Mouse (Mus musculus): ENCODE results near the gene Mgat5b. TPM values are rescaled to one million over a fixed set of nuclear protein-coding genes. Genes with fewer than 3 reads are reported as not detected.

Gene Mgat5b
- polyA plus RNA-seq, 3 experiments from 2014 or later = not detected

- no peak for ATAC-seq
These were observed 63.9 kb downstream of the Mgat5b start for GRCm38 (mm10) chr11:116982543-116982942.

DNA sequence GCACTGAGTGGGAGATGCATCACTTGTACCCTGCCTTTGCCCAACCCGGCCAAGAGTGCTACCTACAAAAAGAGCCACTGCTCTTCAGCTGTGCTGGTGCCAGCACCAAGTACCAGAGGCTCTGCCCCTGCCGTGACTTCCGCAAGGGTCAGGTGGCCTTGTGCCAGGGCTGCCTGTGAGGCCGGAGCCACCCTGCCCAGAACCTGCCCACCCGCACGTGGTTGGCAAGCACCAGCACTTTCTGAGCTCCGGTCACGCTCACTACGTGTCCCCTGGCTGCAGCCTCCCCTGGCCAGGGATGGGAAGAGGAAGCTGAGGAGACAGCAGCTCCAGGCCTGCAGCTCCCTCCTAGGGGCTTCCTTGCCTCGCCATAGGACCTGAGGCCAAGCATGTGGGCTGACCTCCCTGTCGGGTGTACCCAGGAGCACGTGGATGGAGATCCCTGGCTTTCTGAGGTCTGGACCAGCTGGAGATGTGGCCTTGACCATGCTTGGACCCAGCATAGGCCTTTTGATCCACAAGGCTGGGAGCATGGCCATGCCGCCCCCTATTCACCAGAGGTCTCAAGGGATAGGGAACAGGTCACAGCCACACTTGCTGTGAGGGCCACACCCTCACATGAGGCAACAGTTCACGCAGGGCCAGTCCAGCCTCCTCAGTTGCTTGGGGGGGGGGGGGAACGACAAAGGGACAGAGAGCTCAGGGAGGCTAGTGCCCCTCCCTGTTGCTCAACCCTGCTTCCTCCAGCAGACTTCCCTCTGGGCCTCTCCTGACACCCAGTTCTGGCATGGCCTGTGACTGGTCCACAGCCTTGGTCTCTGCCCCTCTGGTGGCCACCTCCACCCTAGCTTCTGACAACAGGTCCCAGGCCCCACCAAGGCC lies 67.1 kb downstream of the Mgat5b start:
- ATAC-seq = no peak

- ATAC-seq = no peak
These were observed 69.5 kb downstream of the Mgat5b start for GRCm38 (mm10) chr11:116988131-116988530.

DNA sequence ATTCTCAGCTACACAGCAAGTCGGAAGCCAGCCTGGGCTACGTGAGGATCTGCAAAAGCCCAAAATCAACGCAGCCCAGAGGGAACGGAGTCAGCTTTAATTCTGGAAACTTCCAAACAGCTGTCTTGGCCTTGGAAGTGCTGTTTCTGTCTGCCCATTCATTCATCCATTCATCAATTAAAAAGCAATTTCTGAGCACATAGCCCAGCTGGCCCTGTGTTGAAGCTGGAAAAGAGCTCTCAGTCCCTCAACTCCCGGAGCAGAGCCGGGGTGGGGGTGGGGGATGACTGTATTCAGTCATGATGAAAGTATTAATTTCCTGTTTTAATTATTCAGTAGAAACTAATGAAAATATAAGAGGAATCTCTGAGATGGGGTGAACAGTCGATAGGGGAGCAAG lies 71.6 kb downstream of the Mgat5b start:
- no peak for ATAC-seq

DNA sequence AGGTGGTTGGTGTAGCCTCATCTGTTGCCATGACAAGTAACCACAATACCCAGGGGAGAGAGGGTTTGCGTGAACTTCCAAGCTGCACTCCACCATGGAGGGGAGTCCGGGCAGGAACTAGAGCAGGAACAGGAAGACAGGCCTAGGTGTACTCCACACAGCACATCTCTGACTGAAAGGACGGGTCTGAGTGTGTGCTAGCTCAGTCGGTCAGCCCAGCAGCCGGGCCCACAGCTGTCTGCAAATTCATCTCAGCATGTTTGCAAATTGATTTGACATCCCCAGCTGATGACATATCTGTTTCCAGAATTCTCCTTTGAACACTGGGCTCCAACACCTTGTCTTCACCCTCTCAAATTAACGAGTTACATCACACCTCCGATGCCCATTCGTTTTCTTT lies 72.7 kb downstream of the Mgat5b start:
- ATAC-seq = no peak

DNA sequence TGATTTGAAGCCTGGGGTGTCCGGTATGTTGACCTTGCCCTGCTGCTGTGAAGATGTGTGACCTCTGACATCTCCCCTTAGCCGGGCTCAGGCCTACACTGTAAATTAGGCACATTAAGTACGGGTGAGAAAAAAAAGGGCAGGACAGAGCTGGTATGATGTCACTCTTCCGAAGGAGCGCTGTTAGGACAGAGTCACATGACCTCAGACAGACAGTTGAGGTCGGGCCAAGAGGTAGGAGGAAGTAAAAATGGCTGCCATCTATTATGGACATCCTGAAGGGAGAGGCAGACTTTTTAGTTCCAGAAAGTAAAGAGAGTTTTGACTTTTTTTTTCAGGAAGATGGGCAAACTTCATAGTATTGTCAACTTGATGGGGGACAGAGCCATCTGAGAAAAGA lies 73.3 kb downstream of the Mgat5b start:
- ATAC-seq = no peak

GRCm38 (mm10) chr11:116994095-116994582 lies 75.5 kb downstream of the Mgat5b start:
- ATAC-seq = no peak

- no peak for ATAC-seq
These were observed 78.3 kb downstream of the Mgat5b start for GRCm38 (mm10) chr11:116996976-116997375.

- no peak for ATAC-seq
These were observed 80.3 kb downstream of the Mgat5b start for GRCm38 (mm10) chr11:116998935-116999334.

GRCm38 (mm10) chr11:117000219-117000618 lies 81.6 kb downstream of the Mgat5b start:
- no peak for ATAC-seq

DNA sequence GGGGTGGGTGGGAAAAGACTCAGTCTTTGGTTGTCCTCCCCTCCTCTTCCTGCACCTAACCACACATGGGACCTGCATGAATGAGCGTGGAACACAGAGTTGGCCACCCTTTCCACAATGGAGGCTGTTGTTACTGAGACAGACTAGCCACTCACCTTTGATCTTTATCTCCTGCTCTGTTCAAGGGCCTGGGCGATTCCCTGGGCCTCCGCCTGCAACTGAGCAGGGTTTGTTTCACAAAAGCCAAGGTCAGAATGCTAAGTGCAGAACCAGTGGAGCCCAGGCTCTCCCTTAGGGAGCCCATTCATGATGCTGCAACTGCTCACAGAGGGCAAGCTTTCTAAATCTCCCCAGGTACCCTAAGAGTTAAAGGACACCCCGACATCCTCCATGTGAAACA lies 83.1 kb downstream of the Mgat5b start:
- no peak for ATAC-seq

DNA sequence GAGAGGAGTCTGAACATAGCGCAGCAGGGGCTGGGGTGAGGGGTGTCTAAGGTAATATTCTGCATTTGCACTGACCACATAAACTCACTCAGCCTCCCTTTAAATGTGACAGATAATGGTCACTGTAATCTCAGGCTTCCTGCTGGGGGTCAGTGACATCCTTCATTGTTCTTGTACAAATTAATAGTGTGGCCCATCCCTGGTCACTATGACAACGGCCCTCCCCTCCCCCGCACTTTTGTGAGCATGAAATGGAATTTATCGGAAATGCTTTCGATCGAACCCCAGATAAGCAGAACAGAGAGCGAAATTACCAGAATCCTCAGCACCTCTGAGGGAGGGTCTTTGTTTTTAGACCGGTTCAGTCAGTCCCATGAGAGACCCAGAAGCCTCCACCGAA lies 84.8 kb downstream of the Mgat5b start:
- ATAC-seq = no peak

- no peak for ATAC-seq
These were observed 85.6 kb downstream of the Mgat5b start for GRCm38 (mm10) chr11:117004277-117004676.

DNA sequence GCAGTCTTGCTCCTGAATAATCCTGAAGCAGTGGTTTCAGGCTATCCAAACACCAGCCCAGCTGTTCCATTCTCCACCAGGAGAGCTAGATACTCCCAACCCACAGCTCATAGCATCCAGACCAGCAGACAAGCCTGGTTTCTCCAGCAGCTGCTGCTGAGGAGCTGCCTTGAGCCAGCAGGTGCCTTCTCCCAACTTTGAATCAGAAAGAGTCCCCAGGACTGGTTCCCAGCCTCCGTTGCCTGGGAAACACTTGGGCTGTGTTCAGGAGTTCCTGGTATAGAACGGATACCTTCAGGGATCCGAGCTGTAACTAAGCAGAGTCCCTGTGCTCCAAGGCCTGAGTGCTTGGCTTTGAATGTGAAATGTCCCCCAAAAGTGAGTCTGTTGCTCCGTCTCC lies 98.8 kb downstream of the Mgat5b start:
- ATAC-seq = no peak

DNA sequence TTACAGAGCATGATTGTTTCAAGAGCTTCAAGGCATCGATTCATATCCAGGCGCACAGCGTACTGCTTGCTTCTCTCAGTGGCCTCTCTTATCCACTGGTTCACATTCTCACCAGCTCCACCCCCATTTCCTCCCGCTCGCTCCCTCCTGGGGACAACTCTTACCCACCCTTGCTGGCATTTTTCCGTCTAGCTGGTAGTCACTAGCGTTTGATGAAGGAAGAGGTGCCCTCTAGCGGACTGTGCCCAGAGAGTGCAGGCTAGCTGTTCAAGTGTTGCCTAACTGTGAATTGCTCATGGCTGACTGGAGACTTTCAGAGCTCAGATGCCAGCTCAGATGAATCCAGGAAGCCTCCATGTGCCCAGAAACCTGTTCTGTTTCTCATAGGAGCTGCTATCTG lies 99.7 kb downstream of the Mgat5b start:
- no peak for ATAC-seq

DNA sequence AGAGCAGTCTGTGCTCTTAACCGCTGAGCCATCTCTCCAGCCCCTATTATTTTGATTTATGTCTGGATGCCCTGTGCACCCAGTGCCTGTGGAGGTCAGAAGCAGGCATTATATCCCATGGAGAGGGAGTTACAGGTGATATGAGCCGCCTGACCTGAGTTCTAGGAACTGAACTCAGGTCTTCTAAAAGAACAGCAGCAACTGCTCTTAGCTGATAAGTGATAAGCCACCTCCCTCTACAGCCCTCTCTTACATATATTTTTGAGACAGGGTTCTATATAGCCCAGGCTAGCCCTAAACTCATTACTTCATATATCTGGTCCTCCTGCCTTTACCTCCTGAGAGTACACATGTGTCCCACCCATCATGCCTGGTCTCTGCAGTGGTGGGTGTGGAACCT lies 102.4 kb downstream of the Mgat5b start:
- ATAC-seq = no peak

GRCm38 (mm10) chr11:117023537-117023936 lies 104.9 kb downstream of the Mgat5b start:
- no peak for ATAC-seq

DNA sequence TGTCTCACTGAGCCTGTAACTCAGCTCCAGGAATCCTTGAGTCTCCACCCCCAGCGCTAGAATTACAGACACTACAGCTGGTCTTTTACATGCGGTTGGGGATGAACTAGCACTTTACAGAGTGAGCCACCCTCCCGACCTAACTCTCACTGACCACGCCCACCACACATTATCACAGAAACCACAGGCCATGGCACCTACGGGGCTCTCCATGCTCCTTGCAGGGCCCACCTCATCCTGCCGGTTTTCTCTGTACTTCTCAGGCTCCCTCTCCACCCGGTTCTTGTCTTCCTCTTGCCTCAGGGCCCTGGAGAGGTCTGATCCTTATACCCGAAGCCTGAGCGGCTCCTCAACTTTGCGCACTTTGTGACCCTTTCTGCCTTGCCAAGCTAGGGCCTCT lies 109.0 kb downstream of the Mgat5b start:
- no peak for ATAC-seq

- no peak for ATAC-seq
These were observed 110.4 kb downstream of the Mgat5b start for GRCm38 (mm10) chr11:117028861-117029568.

DNA sequence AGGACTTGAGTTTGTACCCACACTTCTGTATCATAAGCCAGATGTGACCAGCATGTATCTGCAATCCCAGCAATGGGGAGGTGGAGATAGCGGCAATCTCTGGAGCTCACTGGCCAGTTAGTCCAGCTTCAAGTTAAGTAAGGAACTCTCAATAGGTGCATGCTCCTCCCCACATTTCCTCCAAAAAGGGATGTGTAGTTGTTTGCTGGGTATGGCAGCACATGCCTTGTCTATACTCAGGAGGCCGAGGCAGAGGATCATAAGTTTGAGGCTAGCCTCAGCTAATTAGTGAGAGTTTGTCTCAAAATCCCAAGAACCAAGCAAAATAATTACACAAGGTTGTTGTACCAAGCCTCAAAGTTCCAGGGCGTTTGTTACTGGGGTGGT lies 110.9 kb downstream of the Mgat5b start:
- no peak for ATAC-seq

DNA sequence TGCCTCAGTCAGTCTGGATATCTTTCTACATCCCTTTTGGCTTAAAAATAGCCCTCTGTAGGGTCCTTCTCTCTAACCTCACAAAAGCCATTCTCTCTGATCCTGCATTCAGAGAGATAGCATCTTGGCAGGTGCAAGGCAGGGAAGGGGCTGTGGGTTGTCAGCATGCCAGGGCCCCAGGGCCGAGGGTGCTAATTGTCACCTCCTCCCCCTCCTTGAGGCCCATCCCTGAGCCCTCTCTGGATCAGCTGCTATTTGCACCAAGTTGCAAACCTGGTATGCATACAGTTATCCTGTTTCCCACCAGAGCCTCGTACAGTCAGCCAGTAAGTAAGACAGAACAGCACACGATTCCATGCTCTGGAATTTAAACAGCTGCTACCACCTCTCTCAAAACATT lies 111.4 kb downstream of the Mgat5b start:
- no peak for ATAC-seq

DNA sequence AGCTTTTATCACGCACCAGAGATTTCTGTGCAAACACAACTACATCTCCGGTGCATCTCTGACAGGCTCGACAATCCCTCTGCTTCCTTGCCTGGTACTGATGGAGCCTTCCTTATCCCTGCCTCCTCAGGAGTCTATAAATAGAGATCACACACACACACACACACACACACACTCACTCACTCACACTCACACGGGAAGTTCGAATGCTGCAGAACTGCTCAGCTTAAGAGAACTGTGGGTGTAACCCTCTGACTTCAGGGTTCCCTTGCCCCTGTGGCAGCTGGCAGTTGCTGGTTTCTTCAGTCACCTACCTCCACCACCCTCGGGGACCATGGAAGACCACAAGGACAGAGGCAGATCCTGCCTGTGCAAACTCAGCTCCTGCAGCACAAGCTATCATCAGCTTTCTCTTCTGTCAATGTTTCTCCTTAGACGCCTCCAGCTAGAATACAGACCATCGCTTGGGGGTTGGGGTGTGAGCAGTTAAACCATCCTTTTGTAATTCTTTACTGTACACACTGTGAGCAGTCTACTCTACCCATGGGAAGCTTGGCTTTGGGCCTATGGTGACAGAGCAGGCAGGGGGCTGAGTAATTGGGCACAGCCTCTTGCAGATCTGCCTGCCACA lies 111.9 kb downstream of the Mgat5b start:
- no peak for ATAC-seq

GRCm38 (mm10) chr11:117031249-117031648 lies 112.6 kb downstream of the Mgat5b start:
- ATAC-seq = no peak

Data from inflammation-experienced regulatory T-cells, adult 6 months (primary cell).